Mouse (Mus musculus) heart, embryonic 11.5 days (tissue): Measurements from ENCODE around the gene Zscan2. TPM values are rescaled to one million over a fixed set of nuclear protein-coding genes. Genes with fewer than 3 reads are reported as not detected.

Source experiments
- ATAC-seq: fragments of 200-750 bp; cut with Nextera tagmentation; replicated peaks from 2 replicates; pipeline ENCODE4 v1.8.0; 2017; ENCODE audit warnings: moderate library complexity; ENCODE audit not compliant: insufficient number of reproducible peaks, low FRiP score, low TSS enrichment
- H3K27ac ChIP-seq: fragments of 300-500 bp; sonication (generic); 2 replicates; pipeline ENCODE4 v1.5.1; 2014; ENCODE audit warnings: mild to moderate bottlenecking, low read depth, low read length
- H3K27me3 ChIP-seq: fragments of 300-500 bp; sonication (generic); 2 replicates; pipeline ENCODE4 v1.6.1; 2014; ENCODE audit warnings: mild to moderate bottlenecking, low read length, mixed read lengths; ENCODE audit not compliant: control insufficient read depth, insufficient read depth
- H3K36me3 ChIP-seq: fragments of 300-500 bp; sonication (generic); 2 replicates; pipeline ENCODE4 v1.6.1; 2014; ENCODE audit warnings: mild to moderate bottlenecking, low read length, moderate library complexity, mixed read lengths; ENCODE audit not compliant: control insufficient read depth, insufficient read depth
- H3K4me1 ChIP-seq: fragments of 300-500 bp; sonication (generic); 2 replicates; pipeline ENCODE4 v1.6.1; 2014; ENCODE audit warnings: low read length; ENCODE audit not compliant: control insufficient read depth, insufficient read depth
- H3K4me2 ChIP-seq: fragments of 300-500 bp; sonication (generic); 2 replicates; pipeline ENCODE4 v1.6.1; 2014; ENCODE audit warnings: mild to moderate bottlenecking, moderate library complexity
- H3K4me3 ChIP-seq: fragments of 300-500 bp; sonication (generic); 2 replicates; pipeline ENCODE4 v1.5.1; 2014; ENCODE audit warnings: low read depth, low read length
- H3K9ac ChIP-seq: fragments of 300-500 bp; sonication (generic); 2 replicates; pipeline ENCODE4 v1.6.1; 2014; ENCODE audit warnings: mild to moderate bottlenecking, low read depth, low read length, moderate library complexity
- H3K9me3 ChIP-seq: fragments of 300-500 bp; sonication (generic); replicated peaks from 2 replicates; pipeline ENCODE4 v1.6.1; 2016; ENCODE audit warnings: low read length; ENCODE audit not compliant: control insufficient read depth
- WGBS: fragments of 180-500 bp; shearing (Covaris S2); extraction: QIAGEN DNeasy Blood & Tissue Kit; methylation state at CpG from one replicate; pipeline ENCODE4 v1.1.7; 2014; ENCODE audit not compliant: insufficient replicate concordance; 5-methylcytosine and 5-hydroxymethylcytosine counted together
- polyA plus RNA-seq: library from polyadenylated mRNA; unstranded; fragments of >200 nt; fragmentation: Nextera tagmentation; extraction: Ambion mirVana; gene quantifications from 2 replicates; pipeline ENCODE4 v1.2.1, GENCODE M21; 2014

Gene Zscan2
- 1.8 and 2.3 TPM in 2 replicates for polyA plus RNA-seq

- ATAC-seq = peak; percentile 94
- WGBS = under 1% methylated on average over 40 of the region's 40 CpGs
- no peaks in the 10 kb centered on the region for H3K27me3 ChIP-seq
- H3K36me3 ChIP-seq = peaks cover 9% of the 10 kb centered on the region
- peak within 1 kb of the TSS; percentile 78 for H3K4me3 ChIP-seq
- peak within 1 kb of the TSS; percentile 94 for H3K9ac ChIP-seq
- no peaks in the 10 kb centered on the region for H3K9me3 ChIP-seq
- H3K4me2 ChIP-seq = peak within 1 kb of the TSS; percentile 95
- H3K27ac ChIP-seq = peak within 1 kb of the TSS; percentile 84
- H3K4me1 ChIP-seq = peaks cover 23% of the 10 kb centered on the region
These were observed at the start of gene Zscan2 for GRCm38 (mm10) chr7:80860729-80861274. Gene Zscan2 (plus strand): TSS chr7:80860920.

GRCm38 (mm10) chr7:80813397-80813796, 47.3 kb upstream of the Zscan2 start:
- WGBS = 58% methylated on average over 4 of the region's 4 CpGs
- H3K9me3 ChIP-seq = no peaks in the 10 kb centered on the region
- ATAC-seq = no peak

GRCm38 (mm10) chr7:80816641-80817040, 44.1 kb upstream of the Zscan2 start:
- Histone ChIP-seq H3K9ac (no peak overlapping the region), H3K27ac (no peak overlapping the region), H3K9me3 (no peaks in the 10 kb centered on the region), H3K4me2 (no peak overlapping the region; the same call in 1 of the 2 replicates), H3K36me3 (no peaks in the 10 kb centered on the region), H3K4me3 (no peak overlapping the region), H3K4me1 (peaks cover 6% of the 10 kb centered on the region; the same call in 1 of the 2 replicates), H3K27me3 (no peaks in the 10 kb centered on the region)
- 39% methylated on average over 5 of the region's 5 CpGs for WGBS
- no peak for ATAC-seq

More at GRCm38 (mm10) chr7:80813397-80813796, 47.3 kb upstream of the Zscan2 start:
- H3K9ac ChIP-seq = no peak overlapping the region
- H3K4me3 ChIP-seq = no peak overlapping the region
- H3K4me1 ChIP-seq = peaks cover 6% of the 10 kb centered on the region; the same call in 1 of the 2 replicates
- no peak overlapping the region for H3K4me2 ChIP-seq
- no peak overlapping the region for H3K27ac ChIP-seq
- no peaks in the 10 kb centered on the region for H3K27me3 ChIP-seq
- no peaks in the 10 kb centered on the region for H3K36me3 ChIP-seq

GRCm38 (mm10) chr7:80820838-80821237, 39.9 kb upstream of the Zscan2 start:
- WGBS = 78% methylated on average over 4 of the region's 4 CpGs
- H3K9ac ChIP-seq = no peak overlapping the region
- no peak for ATAC-seq
- no peaks in the 10 kb centered on the region for H3K36me3 ChIP-seq
- H3K4me1 ChIP-seq = peaks cover 6% of the 10 kb centered on the region; the same call in 1 of the 2 replicates
- no peak overlapping the region for H3K27ac ChIP-seq
- no peaks in the 10 kb centered on the region for H3K9me3 ChIP-seq
- no peaks in the 10 kb centered on the region for H3K27me3 ChIP-seq
- no peak overlapping the region for H3K4me3 ChIP-seq
- H3K4me2 ChIP-seq = no peak overlapping the region

- Histone ChIP-seq H3K4me1 (no peaks in the 10 kb centered on the region), H3K27me3 (no peaks in the 10 kb centered on the region), H3K4me2 (no peak overlapping the region), H3K4me3 (no peak overlapping the region), H3K9me3 (no peaks in the 10 kb centered on the region), H3K36me3 (no peaks in the 10 kb centered on the region), H3K27ac (no peak overlapping the region), H3K9ac (no peak overlapping the region)
- no peak for ATAC-seq
- 75% methylated on average over 4 of the region's 4 CpGs for WGBS
These were observed 37.5 kb upstream of the Zscan2 start for GRCm38 (mm10) chr7:80823267-80823666.

GRCm38 (mm10) chr7:80823875-80824682, 36.6 kb upstream of the Zscan2 start:
- Histone ChIP-seq H3K27me3 (no peaks in the 10 kb centered on the region), H3K36me3 (no peaks in the 10 kb centered on the region), H3K4me3 (no peak overlapping the region), H3K4me2 (no peak overlapping the region), H3K9ac (no peak overlapping the region), H3K4me1 (no peaks in the 10 kb centered on the region), H3K27ac (no peak overlapping the region), H3K9me3 (no peaks in the 10 kb centered on the region)
- ATAC-seq = no peak
- WGBS = 60% methylated on average over 11 of the region's 11 CpGs

GRCm38 (mm10) chr7:80825843-80826403, 34.8 kb upstream of the Zscan2 start, which contains the start of gene Iqgap1:
Gene Iqgap1 (minus strand): TSS chr7:80825974.
- H3K9me3 ChIP-seq = no peaks in the 10 kb centered on the region

GRCm38 (mm10) chr7:80828146-80828860, 32.4 kb upstream of the Zscan2 start:
- Histone ChIP-seq H3K27ac (no peak overlapping the region), H3K4me1 (0 out of 2 replicates have a peak, but pooled peaks cover 4% of the 10 kb centered on the region), H3K4me3 (no peak overlapping the region), H3K9ac (no peak overlapping the region), H3K9me3 (no peaks in the 10 kb centered on the region), H3K4me2 (no peak overlapping the region), H3K27me3 (no peaks in the 10 kb centered on the region), H3K36me3 (no peaks in the 10 kb centered on the region)
- no peak for ATAC-seq
- WGBS = 70% methylated on average over 18 of the region's 18 CpGs

More at GRCm38 (mm10) chr7:80825843-80826403, 34.8 kb upstream of the Zscan2 start, which contains the start of gene Iqgap1:
- H3K4me2 ChIP-seq = no peak within 1 kb of the TSS
- ATAC-seq = no peak
- no peaks in the 10 kb centered on the region for H3K36me3 ChIP-seq
- no peak within 1 kb of the TSS for H3K4me3 ChIP-seq
- 0 out of 2 replicates have a peak, but pooled peaks cover 4% of the 10 kb centered on the region for H3K4me1 ChIP-seq
- no peak within 1 kb of the TSS for H3K27ac ChIP-seq
- H3K27me3 ChIP-seq = no peaks in the 10 kb centered on the region
- H3K9ac ChIP-seq = no peak within 1 kb of the TSS
- 65% methylated on average over 11 of the region's 11 CpGs for WGBS
